Mouse (Mus musculus): ENCODE measurements around the gene Rai14.

Rai14 gene

GRCm38 (mm10) chr15:10714409-10715138 lies at the start of gene Rai14:
Rai14 (minus strand) TSS chr15:10714624.
- DNase-seq (ENCODE audit: low spot score), result peak; percentile 86

GRCm38 (mm10) chr15:10761441-10761840 lies 47.0 kb upstream of the Rai14 start:
- no peak for DNase-seq (ENCODE audit: low spot score)

- no peak for DNase-seq (ENCODE audit: low spot score)
Measured at GRCm38 (mm10) chr15:10760006-10760405, 45.6 kb upstream of the Rai14 start.

GRCm38 (mm10) chr15:10759440-10759839 lies 45.0 kb upstream of the Rai14 start:
- DNase-seq (ENCODE audit: low spot score), result no peak

- no peak for DNase-seq (ENCODE audit: low spot score)
Measured at GRCm38 (mm10) chr15:10758808-10759207, 44.4 kb upstream of the Rai14 start.

GRCm38 (mm10) chr15:10751141-10751540 lies 36.7 kb upstream of the Rai14 start:
- DNase-seq (ENCODE audit: low spot score), result no peak

- DNase-seq (ENCODE audit: low spot score), result no peak
Measured at GRCm38 (mm10) chr15:10750339-10750738, 35.9 kb upstream of the Rai14 start.

GRCm38 (mm10) chr15:10749678-10750077 lies 35.3 kb upstream of the Rai14 start:
- DNase-seq (ENCODE audit: low spot score), result peak; percentile 16

- DNase-seq (ENCODE audit: low spot score), result no peak
Measured at GRCm38 (mm10) chr15:10747638-10748037, 33.2 kb upstream of the Rai14 start.

GRCm38 (mm10) chr15:10747226-10747625 lies 32.8 kb upstream of the Rai14 start:
- DNase-seq (ENCODE audit: low spot score), result no peak

- no peak for DNase-seq (ENCODE audit: low spot score)
Measured at GRCm38 (mm10) chr15:10746303-10747051, 32.1 kb upstream of the Rai14 start.

- DNase-seq (ENCODE audit: low spot score), result no peak
Measured at GRCm38 (mm10) chr15:10742441-10742840, 28.0 kb upstream of the Rai14 start.

- no peak for DNase-seq (ENCODE audit: low spot score)
Measured at GRCm38 (mm10) chr15:10739279-10739678, 24.9 kb upstream of the Rai14 start.

- no peak for DNase-seq (ENCODE audit: low spot score)
Measured at GRCm38 (mm10) chr15:10738354-10739142, 24.1 kb upstream of the Rai14 start.

GRCm38 (mm10) chr15:10735948-10736347 lies 21.5 kb upstream of the Rai14 start:
- no peak for DNase-seq (ENCODE audit: low spot score)

- DNase-seq (ENCODE audit: low spot score), result no peak
Measured at GRCm38 (mm10) chr15:10735216-10735615, 20.8 kb upstream of the Rai14 start.

GRCm38 (mm10) chr15:10731398-10731797 lies 17.0 kb upstream of the Rai14 start:
- no peak for DNase-seq (ENCODE audit: low spot score)

GRCm38 (mm10) chr15:10726272-10726671 lies 11.8 kb upstream of the Rai14 start:
- no peak for DNase-seq (ENCODE audit: low spot score)

- DNase-seq (ENCODE audit: low spot score), result no peak
Measured at GRCm38 (mm10) chr15:10724857-10725256, 10.4 kb upstream of the Rai14 start.

GRCm38 (mm10) chr15:10723507-10723906 lies 9.1 kb upstream of the Rai14 start:
- DNase-seq (ENCODE audit: low spot score), result no peak

GRCm38 (mm10) chr15:10722629-10723339 lies 8.4 kb upstream of the Rai14 start:
- DNase-seq (ENCODE audit: low spot score), result no peak

GRCm38 (mm10) chr15:10721259-10721781 lies 6.9 kb upstream of the Rai14 start:
- DNase-seq (ENCODE audit: low spot score), result no peak

Data from yolk sac, embryonic 10.5 days (tissue).